Mouse (Mus musculus) myocyte (in vitro differentiated cells): ENCODE results near the gene Nfx1. TPM values are rescaled to one million over a fixed set of nuclear protein-coding genes. Genes with fewer than 3 reads are reported as not detected.

Experiments
- H3K27me3 ChIP-seq: one replicate; pipeline ENCODE4 v1.6.1; 2011; ENCODE audit not compliant: control insufficient read depth, insufficient read depth, insufficient read length
- H3K36me3 ChIP-seq: one replicate; pipeline ENCODE4 v1.6.1; 2011; ENCODE audit not compliant: control insufficient read depth, insufficient read depth
- H3K4me2 ChIP-seq: one replicate; pipeline ENCODE4 v1.6.1; 2011; ENCODE audit warnings: low read depth, control low read depth
- H3K4me3 ChIP-seq: one replicate; pipeline ENCODE4 v1.5.1; 2011; ENCODE audit warnings: mild to moderate bottlenecking, control low read depth, moderate library complexity
- H3K79me2 ChIP-seq: one replicate; pipeline ENCODE4 v1.6.1; 2011; ENCODE audit not compliant: control insufficient read depth, insufficient read depth
- H3ac ChIP-seq: one replicate; pipeline ENCODE4 v1.6.1; 2011; ENCODE audit not compliant: control insufficient read depth, insufficient read length
- CEBPB ChIP-seq: IDR thresholded peaks from 2 replicates; pipeline ENCODE4 v1.6.1; 2011; ENCODE audit warnings: mild to moderate bottlenecking, moderate library complexity; ENCODE audit not compliant: poor library complexity, insufficient read depth, severe bottlenecking
- E2F4 ChIP-seq: IDR thresholded peaks from one replicate; pipeline ENCODE4 v1.6.1; 2011; ENCODE audit warnings: mild to moderate bottlenecking, control low read depth, moderate library complexity; ENCODE audit not compliant: insufficient read depth
- MAX ChIP-seq: IDR thresholded peaks from one replicate; pipeline ENCODE4 v1.6.1; 2011; ENCODE audit warnings: low read depth, mild to moderate bottlenecking, control low read depth
- MYOD1 ChIP-seq, 3 experiments: IDR thresholded peaks; one replicate each; pipeline ENCODE4 v1.6.1; 2011; ENCODE audit warnings: control low read depth in 2 of 3, low read depth in 2 of 3, mild to moderate bottlenecking in 2 of 3, moderate library complexity in 1 of 3; ENCODE audit not compliant: insufficient read length in 2 of 3, control insufficient read depth in 1 of 3
- MYOG ChIP-seq, 3 experiments: IDR thresholded peaks; one replicate each; pipeline ENCODE4 v1.6.1; 2011; ENCODE audit warnings: control low read depth in 2 of 3, low read depth in 2 of 3, mild to moderate bottlenecking in 2 of 3; ENCODE audit not compliant: insufficient read length in 2 of 3, control insufficient read depth in 1 of 3, insufficient read depth in 1 of 3
- POLR2A ChIP-seq: IDR thresholded peaks from one replicate; pipeline ENCODE4 v1.6.1; 2011; ENCODE audit warnings: low read depth, mild to moderate bottlenecking, control low read depth, moderate library complexity; ENCODE audit not compliant: insufficient read length
- POLR2AphosphoS2 ChIP-seq: IDR thresholded peaks from one replicate; pipeline ENCODE4 v1.6.1; 2011; ENCODE audit warnings: low read depth, control low read depth; ENCODE audit not compliant: insufficient read length
- REST ChIP-seq: IDR thresholded peaks from one replicate; pipeline ENCODE4 v1.6.1; 2011; ENCODE audit warnings: mild to moderate bottlenecking, control low read depth, moderate library complexity; ENCODE audit not compliant: insufficient read depth, insufficient read length
- SRF ChIP-seq: IDR thresholded peaks from one replicate; pipeline ENCODE4 v1.6.1; 2011; ENCODE audit warnings: low read depth; ENCODE audit not compliant: control insufficient read depth, insufficient read length
- TCF12 ChIP-seq: IDR thresholded peaks from one replicate; pipeline ENCODE4 v1.6.1; 2011; ENCODE audit warnings: mild to moderate bottlenecking, control low read depth; ENCODE audit not compliant: poor library complexity, insufficient read depth, severe bottlenecking
- TCF3 ChIP-seq: IDR thresholded peaks from one replicate; pipeline ENCODE4 v1.6.1; 2011; ENCODE audit warnings: low read depth, control low read depth; ENCODE audit not compliant: insufficient read length
- USF1 ChIP-seq: IDR thresholded peaks from one replicate; pipeline ENCODE4 v1.6.1; 2011; ENCODE audit warnings: low read depth, mild to moderate bottlenecking, control low read depth, moderate library complexity
- polyA plus RNA-seq: library from polyadenylated mRNA; unstranded; fragments of >200 nt; fragmentation: generic; extraction: Trizol; gene quantifications from one replicate; pipeline ENCODE4 v1.2.1, GENCODE M21; 2012; ENCODE audit warnings: missing spikeins

Gene Nfx1
- polyA plus RNA-seq, 1 experiment, result 27.0 TPM

DNA sequence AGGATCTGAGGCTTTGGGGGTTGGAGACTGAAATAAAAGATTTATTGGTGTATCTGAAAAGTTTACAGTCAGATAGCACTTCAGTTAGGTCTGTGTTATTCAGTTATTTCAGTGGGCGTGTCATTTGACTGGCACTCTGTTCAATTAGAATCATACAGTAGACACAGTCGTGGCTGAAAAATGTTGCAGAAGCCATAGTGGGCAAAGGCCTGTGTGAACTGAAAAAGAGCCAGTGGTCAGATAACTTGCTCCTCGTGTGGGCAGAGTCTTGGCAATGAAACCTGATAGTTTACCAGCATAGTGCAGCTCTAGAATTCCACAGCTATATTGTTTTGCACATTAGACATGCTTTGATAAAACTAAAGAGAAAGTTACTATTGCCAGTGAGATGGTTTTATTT, 11.8 kb downstream of the Nfx1 start:
- Histone ChIP-seq H3K36me3 (peaks cover 55% of the 10 kb centered on the region), H3K79me2 (peaks cover 21% of the 10 kb centered on the region), H3K27me3 (no peaks in the 10 kb centered on the region), H3ac (no peak overlapping the region), H3K4me3 (no peak overlapping the region), H3K4me2 (peak overlapping the region; percentile 19)
- TF ChIP-seq TCF12, result no peak
- no peak for TF ChIP-seq REST
- no peak for TF ChIP-seq CEBPB
- no peak for TF ChIP-seq POLR2A
- TF ChIP-seq MYOD1 (IDR thresholded peaks at IDR 0.05; ENCODE audit: control insufficient read depth in 1 of 3, insufficient read length in 2 of 3, low read depth in 2 of 3), result no peak
- no peak for TF ChIP-seq USF1
- no peak for TF ChIP-seq SRF
- no peak for TF ChIP-seq POLR2AphosphoS2
- no peak for TF ChIP-seq E2F4
- no peak for TF ChIP-seq MYOG (IDR thresholded peaks at IDR 0.05; ENCODE audit: control insufficient read depth in 1 of 3, insufficient read depth in 1 of 3, insufficient read length in 2 of 3, low read depth in 2 of 3)
- no peak for TF ChIP-seq MAX
- no peak for TF ChIP-seq TCF3

- no peak for TF ChIP-seq CEBPB
- no peak for TF ChIP-seq REST
- no peak for TF ChIP-seq USF1
- no peak for TF ChIP-seq TCF12
- TF ChIP-seq E2F4, result no peak
- no peak for TF ChIP-seq MAX
- no peak for TF ChIP-seq POLR2A
- no peak for TF ChIP-seq TCF3
- no peak for TF ChIP-seq POLR2AphosphoS2
- no peak for TF ChIP-seq MYOG (IDR thresholded peaks at IDR 0.05; ENCODE audit: control insufficient read depth in 1 of 3, insufficient read depth in 1 of 3, insufficient read length in 2 of 3, low read depth in 2 of 3)
- Histone ChIP-seq H3K79me2 (peaks cover 10% of the 10 kb centered on the region), H3ac (no peak overlapping the region), H3K27me3 (no peaks in the 10 kb centered on the region), H3K36me3 (peaks cover 57% of the 10 kb centered on the region), H3K4me3 (no peak overlapping the region), H3K4me2 (no peak overlapping the region)
Observed at GRCm38 (mm10) chr4:40983686-40984085, 13.0 kb downstream of the Nfx1 start.

DNA sequence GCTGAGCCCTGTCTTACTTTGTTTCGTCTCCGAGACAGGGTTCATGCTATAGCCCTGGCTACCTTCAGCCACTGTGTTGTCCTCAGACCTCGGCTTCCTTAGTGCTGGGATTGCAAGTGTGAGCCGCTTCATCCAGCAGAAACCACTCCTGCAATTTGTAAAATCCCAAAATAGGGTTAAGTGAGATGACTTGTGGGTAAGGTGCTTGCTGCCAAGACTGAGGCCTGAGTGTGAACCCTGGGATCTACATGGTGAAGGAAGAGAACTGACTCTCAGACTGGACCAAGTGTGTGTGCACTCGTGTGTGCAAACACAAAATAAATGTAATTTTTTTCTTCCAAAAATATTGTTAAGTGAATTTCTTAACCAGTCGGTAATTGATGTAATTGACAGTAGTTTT, 18.9 kb downstream of the Nfx1 start:
- no peak overlapping the region for H3K4me3 ChIP-seq
- H3K4me2 ChIP-seq, result no peak overlapping the region
- no peaks in the 10 kb centered on the region for H3K27me3 ChIP-seq
- no peaks in the 10 kb centered on the region for H3K79me2 ChIP-seq
- H3ac ChIP-seq, result no peak overlapping the region
- TF ChIP-seq TCF3 (no peak), POLR2A (no peak), MAX (no peak), CEBPB (no peak), USF1 (no peak), SRF (no peak), MYOD1 (IDR thresholded peaks at IDR 0.05; ENCODE audit: control insufficient read depth in 1 of 3, insufficient read length in 2 of 3, low read depth in 2 of 3) (no peak), E2F4 (no peak), REST (no peak), POLR2AphosphoS2 (no peak), MYOG (IDR thresholded peaks at IDR 0.05; ENCODE audit: control insufficient read depth in 1 of 3, insufficient read depth in 1 of 3, insufficient read length in 2 of 3, low read depth in 2 of 3) (no peak), TCF12 (no peak)
- H3K36me3 ChIP-seq, result peaks cover 76% of the 10 kb centered on the region

GRCm38 (mm10) chr4:40996302-40996701, 25.6 kb downstream of the Nfx1 start:
- TF ChIP-seq MAX (no peak), POLR2AphosphoS2 (no peak), POLR2A (no peak), USF1 (no peak), MYOD1 (IDR thresholded peaks at IDR 0.05; ENCODE audit: control insufficient read depth in 1 of 3, insufficient read length in 2 of 3, low read depth in 2 of 3) (no peak), CEBPB (no peak), TCF3 (no peak), REST (no peak), TCF12 (no peak), MYOG (IDR thresholded peaks at IDR 0.05; ENCODE audit: control insufficient read depth in 1 of 3, insufficient read depth in 1 of 3, insufficient read length in 2 of 3, low read depth in 2 of 3) (no peak), SRF (no peak), E2F4 (no peak)
- no peak overlapping the region for H3ac ChIP-seq
- H3K4me2 ChIP-seq, result no peak overlapping the region
- no peaks in the 10 kb centered on the region for H3K27me3 ChIP-seq
- H3K79me2 ChIP-seq, result no peaks in the 10 kb centered on the region
- peaks cover 81% of the 10 kb centered on the region for H3K36me3 ChIP-seq
- H3K4me3 ChIP-seq, result no peak overlapping the region
